Mouse (Mus musculus) forebrain, embryonic 13.5 days (tissue): ENCODE data around the gene Btg3. TPM values are rescaled to one million over a fixed set of nuclear protein-coding genes. Genes with fewer than 3 reads are reported as not detected.
A peak's percentile ranks its signal among the peaks of the same experiment; 100 is the strongest.

Experiments used
- ATAC-seq: fragments of 200-750 bp; cut with Nextera tagmentation; 2 replicates; pipeline ENCODE4 v1.8.0; 2017
- H3K27ac ChIP-seq: fragments of 300-500 bp; sonication (generic); 2 replicates; pipeline ENCODE4 v1.5.1; 2015; ENCODE audit warnings: inconsistent platforms, mild to moderate bottlenecking, moderate library complexity
- H3K27me3 ChIP-seq: fragments of 300-500 bp; sonication (generic); 2 replicates; pipeline ENCODE4 v1.6.1; 2015; ENCODE audit warnings: mild to moderate bottlenecking, inconsistent platforms
- H3K36me3 ChIP-seq: fragments of 300-500 bp; sonication (generic); 2 replicates; pipeline ENCODE4 v1.6.1; 2015; ENCODE audit warnings: mild to moderate bottlenecking, inconsistent platforms; ENCODE audit not compliant: poor library complexity, severe bottlenecking
- H3K4me1 ChIP-seq: fragments of 300-500 bp; sonication (generic); 2 replicates; pipeline ENCODE4 v1.6.1; 2015; ENCODE audit warnings: inconsistent platforms
- H3K4me2 ChIP-seq: fragments of 300-500 bp; sonication (generic); 2 replicates; pipeline ENCODE4 v1.6.1; 2015; ENCODE audit warnings: inconsistent platforms, mild to moderate bottlenecking, moderate library complexity
- H3K4me3 ChIP-seq: fragments of 300-500 bp; sonication (generic); 2 replicates; pipeline ENCODE4 v1.5.1; 2015; ENCODE audit warnings: mild to moderate bottlenecking, inconsistent platforms
- H3K9ac ChIP-seq: fragments of 300-500 bp; sonication (generic); 2 replicates; pipeline ENCODE4 v1.6.1; 2015; ENCODE audit warnings: mild to moderate bottlenecking, inconsistent platforms
- H3K9me3 ChIP-seq: fragments of 300-500 bp; sonication (generic); replicated peaks from 2 replicates; pipeline ENCODE4 v1.6.1; 2016; ENCODE audit warnings: inconsistent platforms
- WGBS: fragments of 180-500 bp; shearing (Covaris S2); methylation state at CpG from one replicate; pipeline ENCODE4 v1.1.7; 2015; 5-methylcytosine and 5-hydroxymethylcytosine counted together
- polyA plus RNA-seq: library from polyadenylated mRNA; unstranded; fragments of >200 nt; fragmentation: Nextera tagmentation; extraction: Ambion mirVana; gene quantifications from 2 replicates; pipeline ENCODE4 v1.2.1, GENCODE M21; 2015

Btg3 gene
- polyA plus RNA-seq, 1 experiment from 2014 or later: 35.8 TPM

GRCm38 (mm10) chr16:78341356-78341755 lies 35.6 kb downstream of the Btg3 start:
- WGBS: 52% methylated on average over 4 of the region's 4 CpGs
- peaks cover 6% of the 10 kb centered on the region; the same call in 1 of the 2 replicates for H3K4me1 ChIP-seq
- peak; percentile 48; the same call in 1 of the 2 replicates for ATAC-seq
- no peak overlapping the region for H3K4me2 ChIP-seq
- H3K9ac ChIP-seq: no peak overlapping the region
- H3K4me3 ChIP-seq: no peak overlapping the region
- H3K27me3 ChIP-seq: no peaks in the 10 kb centered on the region
- no peak overlapping the region for H3K27ac ChIP-seq
- H3K36me3 ChIP-seq: peaks cover 27% of the 10 kb centered on the region
- H3K9me3 ChIP-seq: no peaks in the 10 kb centered on the region

- Histone ChIP-seq H3K4me3 (no peak overlapping the region), H3K9me3 (no peaks in the 10 kb centered on the region), H3K9ac (no peak overlapping the region; the same call in 1 of the 2 replicates), H3K4me2 (no peak overlapping the region), H3K27ac (no peak overlapping the region), H3K4me1 (peaks cover 6% of the 10 kb centered on the region; the same call in 1 of the 2 replicates), H3K36me3 (peaks cover 65% of the 10 kb centered on the region), H3K27me3 (no peaks in the 10 kb centered on the region)
- 74% methylated on average over 8 of the region's 8 CpGs for WGBS
- 0 out of 2 replicates have a peak, but pooled peaks have one; percentile 24 for ATAC-seq
Measured at GRCm38 (mm10) chr16:78337226-78337625, 39.8 kb downstream of the Btg3 start.

GRCm38 (mm10) chr16:78327999-78328398 lies 49.0 kb downstream of the Btg3 start:
- H3K36me3 ChIP-seq: peaks cover 73% of the 10 kb centered on the region
- no peak overlapping the region for H3K4me2 ChIP-seq
- H3K9ac ChIP-seq: no peak overlapping the region
- WGBS: 93% methylated on average over 12 of the region's 12 CpGs
- no peak overlapping the region for H3K4me3 ChIP-seq
- no peaks in the 10 kb centered on the region for H3K27me3 ChIP-seq
- H3K9me3 ChIP-seq: no peaks in the 10 kb centered on the region
- ATAC-seq: no peak
- no peak overlapping the region for H3K27ac ChIP-seq
- H3K4me1 ChIP-seq: no peaks in the 10 kb centered on the region

- no peak overlapping the region for H3K27ac ChIP-seq
- 89% methylated on average over 7 of the region's 7 CpGs for WGBS
- no peak for ATAC-seq
- no peak overlapping the region for H3K4me3 ChIP-seq
- H3K4me1 ChIP-seq: peaks cover 2% of the 10 kb centered on the region
- no peaks in the 10 kb centered on the region for H3K9me3 ChIP-seq
- H3K4me2 ChIP-seq: no peak overlapping the region
- H3K36me3 ChIP-seq: peaks cover 69% of the 10 kb centered on the region
- H3K9ac ChIP-seq: no peak overlapping the region
- H3K27me3 ChIP-seq: no peaks in the 10 kb centered on the region
Measured at GRCm38 (mm10) chr16:78327562-78327961, 49.4 kb downstream of the Btg3 start.

GRCm38 (mm10) chr16:78325972-78326848 lies 50.8 kb downstream of the Btg3 start:
- H3K4me1 ChIP-seq: peaks cover 15% of the 10 kb centered on the region
- H3K9me3 ChIP-seq: no peaks in the 10 kb centered on the region
- no peak overlapping the region for H3K4me2 ChIP-seq
- H3K36me3 ChIP-seq: peaks cover 57% of the 10 kb centered on the region
- H3K4me3 ChIP-seq: no peak overlapping the region
- H3K27me3 ChIP-seq: no peaks in the 10 kb centered on the region
- H3K27ac ChIP-seq: no peak overlapping the region
- no peak for ATAC-seq
- no peak overlapping the region for H3K9ac ChIP-seq
- WGBS: 88% methylated on average over 27 of the region's 27 CpGs

GRCm38 (mm10) chr16:78322140-78322539 lies 54.9 kb downstream of the Btg3 start:
- 9% methylated on average over 7 of the region's 7 CpGs for WGBS
- no peak overlapping the region for H3K4me3 ChIP-seq
- H3K4me2 ChIP-seq: peak overlapping the region; percentile 33
- H3K9me3 ChIP-seq: no peaks in the 10 kb centered on the region
- no peaks in the 10 kb centered on the region for H3K27me3 ChIP-seq
- no peak overlapping the region for H3K27ac ChIP-seq
- H3K9ac ChIP-seq: no peak overlapping the region
- ATAC-seq: peak; percentile 44; the same call in 1 of the 2 replicates
- H3K36me3 ChIP-seq: peaks cover 22% of the 10 kb centered on the region
- H3K4me1 ChIP-seq: peaks cover 33% of the 10 kb centered on the region

- ATAC-seq: peak; percentile 65; the same call in 1 of the 2 replicates
- WGBS: 6% methylated on average over 7 of the region's 7 CpGs
- Histone ChIP-seq H3K27me3 (no peaks in the 10 kb centered on the region), H3K4me2 (peak overlapping the region; percentile 33), H3K27ac (no peak overlapping the region), H3K4me1 (peaks cover 33% of the 10 kb centered on the region), H3K4me3 (no peak overlapping the region), H3K9ac (no peak overlapping the region), H3K36me3 (peaks cover 16% of the 10 kb centered on the region), H3K9me3 (no peaks in the 10 kb centered on the region)
Measured at GRCm38 (mm10) chr16:78321559-78321958, 55.4 kb downstream of the Btg3 start.

GRCm38 (mm10) chr16:78319711-78320110 lies 57.3 kb downstream of the Btg3 start:
- Histone ChIP-seq H3K4me2 (no peak overlapping the region), H3K9ac (no peak overlapping the region), H3K27ac (no peak overlapping the region), H3K27me3 (no peaks in the 10 kb centered on the region), H3K9me3 (no peaks in the 10 kb centered on the region), H3K36me3 (no peaks in the 10 kb centered on the region), H3K4me1 (peaks cover 33% of the 10 kb centered on the region), H3K4me3 (no peak overlapping the region)
- no peak for ATAC-seq
- WGBS: 72% methylated on average over 7 of the region's 7 CpGs

- H3K27ac ChIP-seq: no peak overlapping the region
- peaks cover 51% of the 10 kb centered on the region for H3K4me1 ChIP-seq
- no peaks in the 10 kb centered on the region for H3K27me3 ChIP-seq
- ATAC-seq: no peak
- no peaks in the 10 kb centered on the region for H3K36me3 ChIP-seq
- H3K4me2 ChIP-seq: no peak overlapping the region
- 73% methylated on average over 7 of the region's 7 CpGs for WGBS
- no peak overlapping the region for H3K4me3 ChIP-seq
- no peak overlapping the region for H3K9ac ChIP-seq
- H3K9me3 ChIP-seq: no peaks in the 10 kb centered on the region
Measured at GRCm38 (mm10) chr16:78317960-78318359, 59.0 kb downstream of the Btg3 start.

GRCm38 (mm10) chr16:78316849-78317248 lies 60.1 kb downstream of the Btg3 start:
- no peaks in the 10 kb centered on the region for H3K9me3 ChIP-seq
- no peak overlapping the region for H3K4me3 ChIP-seq
- WGBS: 81% methylated on average over 9 of the region's 9 CpGs
- no peak overlapping the region for H3K4me2 ChIP-seq
- H3K36me3 ChIP-seq: no peaks in the 10 kb centered on the region
- no peaks in the 10 kb centered on the region for H3K27me3 ChIP-seq
- peaks cover 52% of the 10 kb centered on the region for H3K4me1 ChIP-seq
- H3K27ac ChIP-seq: no peak overlapping the region
- H3K9ac ChIP-seq: no peak overlapping the region
- ATAC-seq: peak; percentile 13; the same call in 1 of the 2 replicates

GRCm38 (mm10) chr16:78314026-78314425 lies 63.0 kb downstream of the Btg3 start:
- ATAC-seq: no peak; the same call in 1 of the 2 replicates
- H3K4me2 ChIP-seq: peak overlapping the region; percentile 50
- H3K36me3 ChIP-seq: peaks cover 11% of the 10 kb centered on the region
- H3K4me1 ChIP-seq: peaks cover 44% of the 10 kb centered on the region
- H3K9ac ChIP-seq: peak overlapping the region; percentile 30; the same call in 1 of the 2 replicates
- no peaks in the 10 kb centered on the region for H3K27me3 ChIP-seq
- 16% methylated on average over 6 of the region's 6 CpGs for WGBS
- H3K4me3 ChIP-seq: peak overlapping the region; percentile 13
- H3K9me3 ChIP-seq: no peaks in the 10 kb centered on the region
- 0 out of 2 replicates have a peak overlapping the region, but pooled peaks have one; percentile 37 for H3K27ac ChIP-seq

- 16% methylated on average over 16 of the region's 16 CpGs for WGBS
- Histone ChIP-seq H3K9me3 (no peaks in the 10 kb centered on the region), H3K27ac (peak overlapping the region; percentile 37; the same call in 1 of the 2 replicates), H3K9ac (peak overlapping the region; percentile 30; the same call in 1 of the 2 replicates), H3K4me3 (peak overlapping the region; percentile 13), H3K4me2 (peak overlapping the region; percentile 50), H3K36me3 (peaks cover 11% of the 10 kb centered on the region), H3K27me3 (no peaks in the 10 kb centered on the region), H3K4me1 (peaks cover 44% of the 10 kb centered on the region)
- ATAC-seq: peak; percentile 52
Measured at GRCm38 (mm10) chr16:78313135-78313887, 63.7 kb downstream of the Btg3 start.
